Comparison of ENCODE assay signal across 9 mouse cellular contexts in genomic region chr5:144548079-144548631, GRCm38 (mm10). TPM values are rescaled to one million over a fixed set of nuclear protein-coding genes. Genes with fewer than 3 reads are reported as not detected.
DNase-seq lines count a peak whose midpoint lies in the region; ATAC-seq and TF ChIP-seq lines count a peak whose summit lies in the region.
"Had no signal": no experiment of that assay in that cellular context is flagged by ENCODE, and none has a peak within 500 bp of the region (broad histone marks: within the 10 kb centered on the region; RNA-seq: fewer than 3 reads in every experiment).

No protein-coding gene starts in this region.

- no peak for TF ChIP-seq POLR2A in olfactory bulb, adult 2 months (IDR thresholded peaks at IDR 0.05; ENCODE audit: insufficient read depth, low read depth, low read length)

- ATAC-seq in embryonic facial prominence, embryonic 13.5 days (ENCODE audit: insufficient number of reproducible peaks, insufficient read depth, low FRiP score, low TSS enrichment, low read depth), result no peak
- no peak for ATAC-seq in intestine, embryonic 14.5 days (replicated peaks; ENCODE audit: low FRiP score, low TSS enrichment, low read depth)

- peak overlapping the region; percentile 32 for H3K4me3 ChIP-seq in embryonic facial prominence, embryonic 13.5 days
- H3K4me3 ChIP-seq in intestine, embryonic 14.5 days (ENCODE audit: low read depth, low read length), result peak overlapping the region; percentile 36
- H3K4me3 ChIP-seq in olfactory bulb, adult 2 months (ENCODE audit: insufficient read depth, low read depth, low read length), result peak overlapping the region; percentile 45
- H3K4me3 ChIP-seq: liver, embryonic 15.5 days had no signal

- TF ChIP-seq CTCF in olfactory bulb, adult 2 months (IDR thresholded peaks at IDR 0.05; ENCODE audit: insufficient read depth, low read depth, low read length), result no peak

- H3K9ac ChIP-seq in embryonic facial prominence, embryonic 13.5 days, result no peak overlapping the region; the same call in 1 of the 2 replicates
- peak overlapping the region; percentile 31 for H3K9ac ChIP-seq in intestine, embryonic 14.5 days (ENCODE audit: low read length)
- H3K9ac ChIP-seq: liver, embryonic 15.5 days had no signal

- H3K27me3 ChIP-seq in embryonic facial prominence, embryonic 13.5 days, result peaks cover 76% of the 10 kb centered on the region
- H3K27me3 ChIP-seq in intestine, embryonic 14.5 days (replicated peaks; ENCODE audit: control insufficient read depth, insufficient read depth, low read length), result peaks cover 50% of the 10 kb centered on the region

- H3K4me2 ChIP-seq in embryonic facial prominence, embryonic 13.5 days, result peak overlapping the region; percentile 55
- H3K4me2 ChIP-seq in intestine, embryonic 14.5 days (ENCODE audit: low read length), result peak overlapping the region; percentile 56
- H3K4me2 ChIP-seq: liver, embryonic 15.5 days had no signal

- peaks cover 16% of the 10 kb centered on the region for H3K4me1 ChIP-seq in embryonic facial prominence, embryonic 13.5 days
- 0 out of 2 replicates have a peak, but pooled peaks cover 6% of the 10 kb centered on the region for H3K4me1 ChIP-seq in intestine, embryonic 14.5 days (replicated peaks; ENCODE audit: control insufficient read depth, insufficient read depth, low read length)
- peaks cover 19% of the 10 kb centered on the region for H3K4me1 ChIP-seq in olfactory bulb, adult 2 months (ENCODE audit: control insufficient read depth, insufficient read depth, low read length)

- H3K36me3 ChIP-seq in embryonic facial prominence, embryonic 13.5 days, result no peaks in the 10 kb centered on the region
- no peaks in the 10 kb centered on the region for H3K36me3 ChIP-seq in intestine, embryonic 14.5 days (ENCODE audit: control insufficient read depth, insufficient read depth, low read length)
- H3K36me3 ChIP-seq: liver, embryonic 15.5 days had no signal

- H3K27ac ChIP-seq in embryonic facial prominence, embryonic 13.5 days, result no peak overlapping the region
- H3K27ac ChIP-seq in intestine, embryonic 14.5 days (ENCODE audit: low read depth), result no peak overlapping the region
- no peak overlapping the region for H3K27ac ChIP-seq in olfactory bulb, adult 2 months (ENCODE audit: insufficient read depth, low read depth, low read length)
- H3K27ac ChIP-seq: liver, embryonic 15.5 days had no signal

- peak; percentile 25 to 40 for DNase-seq in layer of hippocampus, postnatal 10 days (ENCODE audit: low spot score in 2 of 2)
- DNase-seq in layer of hippocampus, adult 18-20 months (ENCODE audit: low spot score in 2 of 2), result no peak
- DNase-seq in intestine, embryonic 14.5 days (ENCODE audit: low spot score), result peak; percentile 71
- no peak for DNase-seq in MN1 (ENCODE audit: low spot score)
- DNase-seq in heart, adult 11 months, result no peak
- DNase-seq in lung, postnatal 10 days, result no peak

- WGBS in embryonic facial prominence, embryonic 13.5 days, result 1% methylated on average over 21 of the region's 21 CpGs
- WGBS in intestine, embryonic 14.5 days, result 4% methylated on average over 21 of the region's 21 CpGs
- WGBS in olfactory bulb, adult 2 months, result 2% methylated on average over 21 of the region's 21 CpGs

- H3K9me3 ChIP-seq in embryonic facial prominence, embryonic 13.5 days, result no peaks in the 10 kb centered on the region
- H3K9me3 ChIP-seq in intestine, embryonic 14.5 days (ENCODE audit: control insufficient read depth, low read length), result no peaks in the 10 kb centered on the region
- H3K9me3 ChIP-seq: liver, embryonic 15.5 days had no signal

RNA-seq across cellular contexts. Expression of gene Nptx2, which starts 2.5 kb away (rescaled TPM):
- 10 to 100 TPM; 50.6 to 56.9 TPM for total RNA-seq in layer of hippocampus, postnatal 10 days (2021)
- 10 to 100 TPM; 40.4 to 46.3 TPM for total RNA-seq in layer of hippocampus, adult 18-20 months (2021)
- polyA plus RNA-seq in embryonic facial prominence, embryonic 13.5 days (2015; fragmentation: Nextera tagmentation; extraction: Ambion mirVana), result 0.96 and 0.98 TPM in 2 replicates
- 3.3 and 3.6 TPM in 2 replicates for polyA plus RNA-seq in intestine, embryonic 14.5 days (2014; fragmentation: Nextera tagmentation; extraction: Ambion mirVana)
- not detected in 2 replicates for polyA plus RNA-seq in olfactory bulb, adult 2 months (2012; ENCODE audit: insufficient read depth, insufficient read length, low replicate concordance, missing spikeins)

Comparison
In these comparisons a context has a peak if more than half of its experiments do, and no peak if none do; other contexts are left out.
1. DNase-seq: peak in layer of hippocampus, postnatal 10 days (2 of 2) and intestine, embryonic 14.5 days (single experiment); none in layer of hippocampus, adult 18-20 months (0 of 2), MN1 (single experiment), heart, adult 11 months (single experiment) and lung, postnatal 10 days (single experiment).
2. Peak in every context shown above with its lines, with median percentiles within 50 percentile points of each other: H3K4me3 ChIP-seq.